Mouse (Mus musculus): ENCODE data around the gene Dcbld1.

DNA sequence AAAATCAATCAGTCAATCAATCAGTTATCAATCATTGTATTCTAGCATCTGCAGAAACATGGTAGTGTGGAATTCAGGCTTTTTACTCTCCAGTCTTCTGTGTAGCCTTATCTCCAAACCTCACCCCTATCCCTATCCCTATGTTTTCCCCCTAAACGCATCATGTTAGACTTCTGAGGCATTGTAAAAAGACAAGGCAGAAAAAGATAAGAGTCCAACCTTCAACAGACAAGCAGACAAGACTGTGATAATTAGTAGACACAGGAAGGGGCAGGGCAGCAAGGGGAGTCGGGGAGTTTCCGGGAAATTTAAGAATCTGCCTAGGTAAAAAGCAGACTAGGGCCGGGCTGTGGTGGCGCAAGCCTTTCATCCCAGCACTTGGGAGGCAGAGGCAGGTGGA is 38.0 kb downstream of the Dcbld1 start:
- TF ChIP-seq CTCF (IDR thresholded peaks at IDR 0.05; ENCODE audit: low read depth) (no peak), EP300 (IDR thresholded peaks at IDR 0.05; ENCODE audit: low read depth) (no peak)
